Mouse (Mus musculus) cerebellum, adult 18-20 months (tissue): ENCODE measurements around the gene E2f6.

ENCODE experiments used
- DNase-seq, 2 experiments: peaks; one replicate each; pipeline ENCODE4 v3.0.0; 2021

Gene E2f6

GRCm38 (mm10) chr12:16810525-16811431 is at the start of gene E2f6:
Gene E2f6 (plus strand): TSS chr12:16810963.
- DNase-seq, result peak; percentile 85 to 93

GRCm38 (mm10) chr12:16761461-16761860 is 49.3 kb upstream of the E2f6 start:
- DNase-seq, result no peak

- DNase-seq, result no peak
These were observed 46.9 kb upstream of the E2f6 start for GRCm38 (mm10) chr12:16763649-16764422.

- DNase-seq, result no peak
These were observed 45.9 kb upstream of the E2f6 start for GRCm38 (mm10) chr12:16764776-16765445.

- no peak for DNase-seq
These were observed 42.5 kb upstream of the E2f6 start for GRCm38 (mm10) chr12:16768251-16768650.

GRCm38 (mm10) chr12:16768711-16769110 is 42.1 kb upstream of the E2f6 start:
- no peak for DNase-seq

- no peak for DNase-seq
These were observed 41.1 kb upstream of the E2f6 start for GRCm38 (mm10) chr12:16769601-16770165.

GRCm38 (mm10) chr12:16774605-16775004 is 36.2 kb upstream of the E2f6 start:
- DNase-seq, result no peak

GRCm38 (mm10) chr12:16775351-16775750 is 35.4 kb upstream of the E2f6 start:
- DNase-seq, result no peak

- no peak for DNase-seq
These were observed 32.2 kb upstream of the E2f6 start for GRCm38 (mm10) chr12:16778523-16778922.

GRCm38 (mm10) chr12:16779165-16779564 is 31.6 kb upstream of the E2f6 start:
- DNase-seq, result no peak

GRCm38 (mm10) chr12:16780320-16780719 is 30.4 kb upstream of the E2f6 start:
- no peak for DNase-seq

GRCm38 (mm10) chr12:16781034-16781746 is 29.6 kb upstream of the E2f6 start:
- no peak for DNase-seq

- DNase-seq, result no peak
These were observed 22.2 kb upstream of the E2f6 start for GRCm38 (mm10) chr12:16788600-16788999.

GRCm38 (mm10) chr12:16789199-16789598 is 21.6 kb upstream of the E2f6 start:
- no peak for DNase-seq

- no peak for DNase-seq
These were observed 21.0 kb upstream of the E2f6 start for GRCm38 (mm10) chr12:16789756-16790155.

GRCm38 (mm10) chr12:16790456-16790855 is 20.3 kb upstream of the E2f6 start:
- no peak for DNase-seq

- DNase-seq, result no peak
These were observed 17.4 kb upstream of the E2f6 start for GRCm38 (mm10) chr12:16793371-16793770.

- no peak for DNase-seq
These were observed 15.0 kb upstream of the E2f6 start for GRCm38 (mm10) chr12:16795781-16796180.

GRCm38 (mm10) chr12:16798894-16799293 is 11.9 kb upstream of the E2f6 start:
- no peak for DNase-seq

GRCm38 (mm10) chr12:16799928-16800258 is 10.9 kb upstream of the E2f6 start:
- DNase-seq, result no peak

- DNase-seq, result peak in 1 of 2 experiments; percentile 13
These were observed 10.4 kb upstream of the E2f6 start, which contains the start of gene Greb1 for GRCm38 (mm10) chr12:16800259-16800958. Gene Greb1 (minus strand): TSS chr12:16800886.
